Mouse (Mus musculus) midbrain, embryonic 11.5 days (tissue): Measurements from ENCODE around the gene Wdr25. TPM values are rescaled to one million over a fixed set of nuclear protein-coding genes. Genes with fewer than 3 reads are reported as not detected.

ENCODE experiments used
- ATAC-seq: fragments of 200-750 bp; cut with Nextera tagmentation; 2 replicates; pipeline ENCODE4 v1.8.0; 2017; ENCODE audit warnings: moderate TSS enrichment, moderate library complexity; ENCODE audit not compliant: low FRiP score
- DNase-seq: peaks from one replicate; pipeline ENCODE4 v3.0.0; 2015; ENCODE audit warnings: low spot score; ENCODE audit errors: missing footprints
- H3K27ac ChIP-seq: fragments of 300-500 bp; sonication (generic); 2 replicates; pipeline ENCODE4 v1.5.1; 2014; ENCODE audit warnings: low read depth, low read length
- H3K27me3 ChIP-seq: fragments of 300-500 bp; sonication (generic); 2 replicates; pipeline ENCODE4 v1.6.1; 2014; ENCODE audit warnings: mild to moderate bottlenecking, low read length, moderate library complexity, mixed read lengths; ENCODE audit not compliant: control insufficient read depth, insufficient read depth
- H3K36me3 ChIP-seq: fragments of 300-500 bp; sonication (generic); 2 replicates; pipeline ENCODE4 v1.6.1; 2014; ENCODE audit warnings: mild to moderate bottlenecking, low read length, moderate library complexity, mixed read lengths; ENCODE audit not compliant: control insufficient read depth, insufficient read depth
- H3K4me1 ChIP-seq: fragments of 300-500 bp; sonication (generic); 2 replicates; pipeline ENCODE4 v1.6.1; 2014; ENCODE audit warnings: low read length; ENCODE audit not compliant: control insufficient read depth, insufficient read depth
- H3K4me2 ChIP-seq: fragments of 300-500 bp; sonication (generic); 2 replicates; pipeline ENCODE4 v1.6.1; 2014; ENCODE audit warnings: mild to moderate bottlenecking, moderate library complexity
- H3K4me3 ChIP-seq: fragments of 300-500 bp; sonication (generic); 2 replicates; pipeline ENCODE4 v1.5.1; 2014; ENCODE audit warnings: low read depth, low read length
- H3K9ac ChIP-seq: fragments of 300-500 bp; sonication (generic); 2 replicates; pipeline ENCODE4 v1.6.1; 2014; ENCODE audit warnings: low read length
- H3K9me3 ChIP-seq: fragments of 300-500 bp; sonication (generic); 2 replicates; pipeline ENCODE4 v1.6.1; 2016; ENCODE audit warnings: low read length; ENCODE audit not compliant: control insufficient read depth
- WGBS: fragments of 180-500 bp; shearing (Covaris S2); extraction: QIAGEN DNeasy Blood & Tissue Kit; methylation state at CpG from one replicate; pipeline ENCODE4 v1.1.7; 2014; 5-methylcytosine and 5-hydroxymethylcytosine counted together
- polyA plus RNA-seq: library from polyadenylated mRNA; unstranded; fragments of >200 nt; fragmentation: Nextera tagmentation; extraction: Ambion mirVana; gene quantifications from 2 replicates; pipeline ENCODE4 v1.2.1, GENCODE M21; 2014

The Wdr25 gene
- polyA plus RNA-seq, 1 experiment from 2014 or later = 4.7 TPM

GRCm38 (mm10) chr12:108979977-108980376 lies 86.5 kb downstream of the Wdr25 start:
- H3K36me3 ChIP-seq = no peaks in the 10 kb centered on the region
- H3K4me3 ChIP-seq = no peak overlapping the region
- no peak overlapping the region for H3K27ac ChIP-seq
- WGBS = 18% methylated on average over 10 of the region's 10 CpGs
- ATAC-seq (peak; percentile 63), DNase-seq (peak; percentile 75)
- H3K9ac ChIP-seq = no peak overlapping the region
- no peaks in the 10 kb centered on the region for H3K27me3 ChIP-seq
- no peaks in the 10 kb centered on the region for H3K9me3 ChIP-seq
- no peaks in the 10 kb centered on the region for H3K4me1 ChIP-seq
- no peak overlapping the region for H3K4me2 ChIP-seq

DNA sequence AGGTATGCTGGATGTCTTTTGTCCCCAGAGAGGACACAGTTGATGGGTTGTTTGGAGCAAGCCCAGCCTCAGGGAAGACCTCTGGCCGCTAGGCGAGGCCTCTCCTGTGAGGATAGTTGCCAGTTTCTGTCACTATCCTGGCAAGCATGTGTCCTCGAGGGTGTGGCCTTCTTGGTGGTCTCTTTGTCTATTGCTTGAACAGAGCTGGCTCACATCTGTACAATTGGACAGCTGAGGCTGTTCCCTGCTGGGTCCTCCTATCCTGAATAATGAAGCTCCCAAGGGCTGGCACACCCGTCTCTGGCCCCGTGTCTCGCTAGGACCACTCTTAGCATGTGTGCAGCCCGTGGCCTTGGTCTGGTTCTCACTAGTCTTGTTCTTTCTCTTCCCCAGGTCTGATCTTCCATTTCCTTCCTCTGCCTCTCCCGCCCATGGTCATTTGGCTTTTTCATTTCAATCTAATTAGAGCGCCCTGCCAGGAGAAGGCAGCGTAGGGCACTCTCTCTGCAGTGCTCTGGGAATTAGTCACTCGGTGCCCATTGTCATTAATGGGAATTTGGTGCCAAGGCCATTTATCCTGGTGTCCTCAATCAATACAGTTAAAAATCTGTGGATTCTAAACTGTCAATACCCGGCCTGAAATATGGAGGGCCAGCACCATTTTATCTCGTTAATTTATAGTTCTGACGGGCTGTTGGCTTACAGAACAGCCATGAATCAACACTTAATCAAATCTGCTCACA lies 88.7 kb downstream of the Wdr25 start:
- 80% methylated on average over 14 of the region's 14 CpGs for WGBS
- Histone ChIP-seq H3K4me2 (no peak overlapping the region), H3K4me3 (no peak overlapping the region), H3K27me3 (no peaks in the 10 kb centered on the region), H3K27ac (no peak overlapping the region), H3K9ac (no peak overlapping the region), H3K36me3 (no peaks in the 10 kb centered on the region), H3K9me3 (no peaks in the 10 kb centered on the region), H3K4me1 (no peaks in the 10 kb centered on the region)
- peak; percentile 44 for DNase-seq
- no peak for ATAC-seq

GRCm38 (mm10) chr12:108982684-108982960 lies 89.2 kb downstream of the Wdr25 start:
- Histone ChIP-seq H3K4me2 (no peak overlapping the region), H3K9me3 (no peaks in the 10 kb centered on the region), H3K4me3 (no peak overlapping the region), H3K4me1 (no peaks in the 10 kb centered on the region), H3K9ac (no peak overlapping the region), H3K36me3 (no peaks in the 10 kb centered on the region), H3K27ac (no peak overlapping the region), H3K27me3 (no peaks in the 10 kb centered on the region)
- ATAC-seq (no peak), DNase-seq (no peak)
- 81% methylated on average over 6 of the region's 6 CpGs for WGBS

GRCm38 (mm10) chr12:108983496-108983895 lies 90.1 kb downstream of the Wdr25 start:
- Histone ChIP-seq H3K4me1 (no peaks in the 10 kb centered on the region), H3K27me3 (no peaks in the 10 kb centered on the region), H3K27ac (no peak overlapping the region), H3K9me3 (no peaks in the 10 kb centered on the region), H3K4me3 (no peak overlapping the region), H3K4me2 (no peak overlapping the region), H3K9ac (no peak overlapping the region), H3K36me3 (no peaks in the 10 kb centered on the region)
- no peak for DNase-seq
- 85% methylated on average over 6 of the region's 6 CpGs for WGBS
- no peak for ATAC-seq

DNA sequence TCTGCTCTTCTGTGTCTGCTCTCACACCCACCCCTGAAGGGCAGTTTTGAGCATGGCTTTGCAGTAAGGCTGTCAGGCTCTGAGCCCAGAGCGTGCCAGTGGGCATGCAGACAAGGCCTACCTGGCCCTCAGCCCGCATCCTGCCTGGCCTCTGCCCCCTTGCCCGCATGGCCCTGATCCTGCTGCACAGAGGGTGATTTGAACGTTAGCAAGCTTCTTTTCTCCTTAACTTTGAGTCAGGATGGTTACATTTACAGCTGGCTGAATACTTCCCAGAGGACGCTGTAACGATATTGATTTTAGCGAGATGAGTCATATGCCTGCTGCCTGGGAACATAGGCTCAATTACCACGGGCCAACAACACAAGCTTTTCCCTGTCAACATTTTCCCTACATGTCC lies 91.0 kb downstream of the Wdr25 start:
- DNase-seq (no peak), ATAC-seq (no peak)
- no peaks in the 10 kb centered on the region for H3K27me3 ChIP-seq
- no peaks in the 10 kb centered on the region for H3K9me3 ChIP-seq
- no peak overlapping the region for H3K4me2 ChIP-seq
- no peak overlapping the region for H3K4me3 ChIP-seq
- H3K9ac ChIP-seq = no peak overlapping the region
- 84% methylated on average over 8 of the region's 8 CpGs for whole genome bisulfite sequencing
- no peaks in the 10 kb centered on the region for H3K36me3 ChIP-seq
- H3K4me1 ChIP-seq = no peaks in the 10 kb centered on the region
- H3K27ac ChIP-seq = no peak overlapping the region

GRCm38 (mm10) chr12:108985025-108985424 lies 91.6 kb downstream of the Wdr25 start:
- H3K36me3 ChIP-seq = no peaks in the 10 kb centered on the region
- no peaks in the 10 kb centered on the region for H3K4me1 ChIP-seq
- no peaks in the 10 kb centered on the region for H3K9me3 ChIP-seq
- no peak overlapping the region for H3K27ac ChIP-seq
- ATAC-seq (no peak), DNase-seq (no peak)
- no peak overlapping the region for H3K4me3 ChIP-seq
- H3K9ac ChIP-seq = no peak overlapping the region
- WGBS = 78% methylated on average over 6 of the region's 6 CpGs
- no peaks in the 10 kb centered on the region for H3K27me3 ChIP-seq
- no peak overlapping the region for H3K4me2 ChIP-seq

- peak; percentile 28 for DNase-seq
- H3K4me2 ChIP-seq = no peak overlapping the region
Measured at GRCm38 (mm10) chr12:108987448-108987847, 94.0 kb downstream of the Wdr25 start.

DNA sequence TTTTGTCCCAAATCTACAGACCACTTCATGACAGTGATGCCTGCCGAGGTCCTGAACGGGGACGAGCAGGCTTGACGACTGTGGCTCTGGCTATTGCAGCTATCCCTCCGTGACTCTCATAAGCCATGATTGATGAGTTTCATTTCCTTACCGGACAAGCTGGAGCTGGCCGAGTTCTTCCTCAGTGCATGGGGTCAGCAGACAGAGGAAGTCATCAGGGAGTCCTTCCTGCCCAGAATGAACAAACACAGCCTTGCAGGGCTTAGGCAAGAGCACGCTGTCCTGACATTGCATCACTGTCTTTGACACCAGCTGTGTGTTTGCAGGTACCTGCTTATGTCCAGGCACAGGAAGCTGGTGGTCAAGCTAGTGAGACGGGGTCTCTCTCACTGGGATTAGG lies 97.0 kb downstream of the Wdr25 start:
- Histone ChIP-seq H3K9ac (no peak overlapping the region), H3K4me1 (no peaks in the 10 kb centered on the region), H3K27me3 (no peaks in the 10 kb centered on the region), H3K36me3 (no peaks in the 10 kb centered on the region), H3K27ac (no peak overlapping the region), H3K4me3 (no peak overlapping the region), H3K4me2 (no peak overlapping the region), H3K9me3 (no peaks in the 10 kb centered on the region)
- 83% methylated on average over 9 of the region's 9 CpGs for WGBS
- no peak for DNase-seq
- no peak for ATAC-seq

More at GRCm38 (mm10) chr12:108987448-108987847, 94.0 kb downstream of the Wdr25 start:
- H3K36me3 ChIP-seq = no peaks in the 10 kb centered on the region
- no peak overlapping the region for H3K9ac ChIP-seq
- ATAC-seq = no peak
- no peaks in the 10 kb centered on the region for H3K9me3 ChIP-seq
- no peak overlapping the region for H3K4me3 ChIP-seq
- H3K4me1 ChIP-seq = no peaks in the 10 kb centered on the region
- H3K27me3 ChIP-seq = no peaks in the 10 kb centered on the region
- 85% methylated on average over 9 of the region's 9 CpGs for WGBS
- no peak overlapping the region for H3K27ac ChIP-seq

- ATAC-seq (no peak), DNase-seq (no peak)
- 73% methylated on average over 2 of the region's 2 CpGs for WGBS
- no peak overlapping the region for H3K4me3 ChIP-seq
- H3K27me3 ChIP-seq = no peaks in the 10 kb centered on the region
- H3K4me1 ChIP-seq = no peaks in the 10 kb centered on the region
- H3K4me2 ChIP-seq = no peak overlapping the region
- H3K9me3 ChIP-seq = no peaks in the 10 kb centered on the region
- H3K9ac ChIP-seq = no peak overlapping the region
- H3K36me3 ChIP-seq = no peaks in the 10 kb centered on the region
- H3K27ac ChIP-seq = no peak overlapping the region
Measured at GRCm38 (mm10) chr12:108993046-108993445, 99.6 kb downstream of the Wdr25 start.
